Mouse (Mus musculus): ENCODE results near the gene Usp40. TPM values are rescaled to one million over a fixed set of nuclear protein-coding genes. Genes with fewer than 3 reads are reported as not detected.
"Not testable (repeated sequence)": the region's sequence is repeated elsewhere in the genome, so short reads cannot be mapped to it uniquely, and the experiment has no call there.

The Usp40 gene
- polyA plus RNA-seq (2012; rRNA removed) = 4.0 and 4.9 TPM in 2 replicates
- polyA plus RNA-seq (2014; fragmentation: Nextera tagmentation; extraction: Ambion mirVana) = 4.5 and 5.3 TPM in 2 replicates

DNA sequence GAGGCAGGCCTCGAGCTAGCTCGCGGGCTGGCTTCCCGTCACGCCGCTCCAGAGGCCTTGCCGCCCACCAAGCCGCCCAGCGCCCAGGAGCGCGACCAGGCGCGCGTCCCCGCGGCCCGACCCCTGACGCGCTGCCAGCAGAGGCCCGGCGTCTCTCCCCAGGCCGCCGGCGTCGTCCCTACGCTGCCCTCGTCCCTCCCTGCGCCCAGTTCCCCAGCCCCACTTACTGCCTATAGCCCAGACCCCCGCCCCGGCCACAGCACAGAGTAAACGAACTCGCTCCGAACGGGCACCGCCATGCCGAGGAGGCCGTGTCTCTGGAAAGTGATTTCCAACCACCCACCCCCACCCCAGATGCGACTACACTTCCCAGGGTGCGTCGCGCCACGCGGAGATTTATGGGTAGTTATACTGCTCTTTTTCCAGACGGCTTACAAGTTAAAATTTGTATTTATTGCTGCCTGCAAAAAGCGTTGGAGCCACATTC lies at the start of gene Usp40:
Gene Usp40 (minus strand): TSS at position 341 of the 487 bp plus-strand sequence.
- Histone ChIP-seq H3K9me3 (ENCODE audit: control insufficient read depth, low read length) (no peaks in the 10 kb centered on the region), H3K4me2 (ENCODE audit: low read depth) (peak within 1 kb of the TSS; percentile 72), H3K36me3 (replicated peaks; ENCODE audit: control insufficient read depth, insufficient read depth, low read depth) (no peaks in the 10 kb centered on the region), H3K4me3 (ENCODE audit: insufficient read depth in 1 of 2, low read depth in 2 of 2, low read length in 2 of 2) (peak within 1 kb of the TSS; percentile 81), H3K27ac (no peak within 1 kb of the TSS; the same call in 1 of the 2 replicates), H3K27me3 (ENCODE audit: control insufficient read depth, insufficient read depth, low read length) (no peaks in the 10 kb centered on the region), H3K9ac (replicated peaks) (peak within 1 kb of the TSS; percentile 85), H3K4me1 (replicated peaks; ENCODE audit: control insufficient read depth in 2 of 2, insufficient read depth in 2 of 2, low read length in 1 of 2) (peaks cover 0 to 4% of the 10 kb centered on the region in 2 experiments; a peak in 2 of 4 replicates)
- DNase-seq (ENCODE audit: low read depth in 3 of 3, low spot score in 3 of 3) (peak; percentile 41 to 53 (median 45)), ATAC-seq (ENCODE audit: insufficient read depth) (peak; percentile 83)
- no peak for TF ChIP-seq EP300 (IDR thresholded peaks at IDR 0.05; ENCODE audit: low read depth)
- no peak for TF ChIP-seq CTCF (IDR thresholded peaks at IDR 0.05; ENCODE audit: low read depth)
- under 1% methylated on average over 45 of the region's 45 CpGs for WGBS (ENCODE audit: insufficient replicate concordance)

DNA sequence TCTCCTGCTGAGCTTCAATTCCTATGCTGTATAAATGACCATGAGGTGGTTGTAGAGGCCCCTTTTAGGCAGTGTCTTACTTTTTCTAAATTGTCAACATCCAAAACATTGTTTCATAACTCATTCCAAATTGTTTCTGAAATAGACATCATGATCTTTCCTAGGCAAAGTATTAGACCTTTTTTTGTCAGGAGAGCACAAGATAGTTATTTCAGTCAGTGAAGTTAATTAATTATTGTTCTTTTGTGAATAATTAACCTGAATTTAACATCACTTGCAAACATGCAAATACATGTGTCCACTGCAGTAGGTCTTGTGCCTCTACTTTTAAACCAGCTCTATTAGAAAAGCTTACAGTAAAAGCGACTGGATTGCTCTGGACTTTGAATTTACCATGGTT lies 46.7 kb upstream of the Usp40 start, which contains the start of gene Ugt1a10:
Gene Ugt1a10 (plus strand): TSS at position 301 of the 400 bp plus-strand sequence.
- H3K27ac ChIP-seq = no peak within 1 kb of the TSS
- no peaks in the 10 kb centered on the region for H3K27me3 ChIP-seq (ENCODE audit: control insufficient read depth, insufficient read depth, low read length)
- H3K36me3 ChIP-seq (replicated peaks; ENCODE audit: control insufficient read depth, insufficient read depth, low read depth) = no peaks in the 10 kb centered on the region
- ATAC-seq (ENCODE audit: insufficient read depth) (no peak), DNase-seq (ENCODE audit: low read depth in 3 of 3, low spot score in 3 of 3) (no peak)
- no peak within 1 kb of the TSS for H3K9ac ChIP-seq (replicated peaks)
- no peaks in the 10 kb centered on the region for H3K9me3 ChIP-seq (ENCODE audit: control insufficient read depth, low read length)
- TF ChIP-seq EP300 (IDR thresholded peaks at IDR 0.05; ENCODE audit: low read depth) = no peak
- TF ChIP-seq CTCF (IDR thresholded peaks at IDR 0.05; ENCODE audit: low read depth) = no peak
- no peaks in the 10 kb centered on the region for H3K4me1 ChIP-seq (replicated peaks; ENCODE audit: control insufficient read depth in 2 of 2, insufficient read depth in 2 of 2, low read length in 1 of 2)
- H3K4me2 ChIP-seq (ENCODE audit: low read depth) = no peak within 1 kb of the TSS
- WGBS (ENCODE audit: insufficient replicate concordance) = 50% methylated on average over 1 of the region's 1 CpGs
- H3K4me3 ChIP-seq (ENCODE audit: insufficient read depth in 1 of 2, low read depth in 2 of 2, low read length in 2 of 2) = no peak within 1 kb of the TSS

DNA sequence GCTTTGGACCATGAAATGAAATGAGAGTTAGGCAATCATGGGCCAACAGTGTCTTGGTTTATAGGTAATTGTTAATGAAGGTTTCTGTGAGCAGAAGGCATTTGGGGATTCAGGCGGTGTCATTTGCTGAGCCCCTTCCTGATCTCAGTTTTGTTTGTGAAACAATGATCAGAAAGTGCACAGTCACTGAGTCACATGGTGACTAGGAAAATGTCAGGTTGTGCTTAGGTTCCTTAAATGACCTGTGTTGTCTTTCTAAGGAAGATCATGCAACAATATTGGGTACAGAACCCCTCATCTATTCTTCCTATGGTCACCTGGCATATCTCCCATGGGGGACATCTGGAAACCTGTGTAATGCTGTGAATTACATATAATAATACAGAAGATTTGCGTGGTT lies 39.1 kb upstream of the Usp40 start:
- not testable (repeated sequence) for H3K9ac ChIP-seq (replicated peaks); H3K36me3 ChIP-seq (replicated peaks; ENCODE audit: control insufficient read depth, insufficient read depth, low read depth); H3K27ac ChIP-seq; H3K4me1 ChIP-seq (replicated peaks; ENCODE audit: control insufficient read depth in 2 of 2, insufficient read depth in 2 of 2, low read length in 1 of 2); H3K4me3 ChIP-seq (ENCODE audit: insufficient read depth in 1 of 2, low read depth in 2 of 2, low read length in 2 of 2); DNase-seq (ENCODE audit: low read depth in 3 of 3, low spot score in 3 of 3); H3K9me3 ChIP-seq (ENCODE audit: control insufficient read depth, low read length); ATAC-seq (ENCODE audit: insufficient read depth); H3K4me2 ChIP-seq (ENCODE audit: low read depth); H3K27me3 ChIP-seq (ENCODE audit: control insufficient read depth, insufficient read depth, low read length)
- whole genome bisulfite sequencing (ENCODE audit: insufficient replicate concordance) = 46% methylated on average over 2 of the region's 2 CpGs

DNA sequence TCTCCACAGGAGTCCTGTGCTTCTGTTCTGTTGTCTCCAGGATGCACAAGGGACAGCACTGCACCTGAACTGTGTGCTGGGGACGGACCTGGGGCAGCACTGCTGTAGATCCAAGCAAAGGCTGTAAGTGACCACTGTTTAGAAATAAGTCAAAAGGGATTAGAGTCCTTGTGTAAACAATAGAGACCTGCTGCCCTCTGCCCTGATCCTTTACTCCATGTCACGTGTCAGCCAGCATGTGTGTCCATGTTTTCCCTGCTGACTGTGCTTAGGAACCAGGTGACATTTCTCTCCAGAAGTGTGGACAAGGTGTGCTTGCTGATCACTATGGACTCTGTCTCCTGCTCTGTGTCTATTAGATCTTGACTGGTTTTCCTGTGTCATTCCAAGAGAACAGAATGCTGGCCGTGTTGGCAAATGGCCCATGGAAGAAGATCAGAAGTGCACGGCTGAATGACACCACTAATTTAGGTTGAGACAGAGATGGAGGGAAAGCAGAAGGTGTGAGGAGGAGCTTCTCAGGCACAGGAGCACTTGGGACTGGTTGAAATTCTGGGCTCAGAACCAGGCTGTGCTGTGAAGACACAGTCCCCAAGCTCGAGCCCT lies 36.6 kb upstream of the Usp40 start:
- H3K4me1 ChIP-seq (replicated peaks; ENCODE audit: control insufficient read depth in 2 of 2, insufficient read depth in 2 of 2, low read length in 1 of 2); H3K9me3 ChIP-seq (ENCODE audit: control insufficient read depth, low read length); H3K4me3 ChIP-seq (ENCODE audit: insufficient read depth in 1 of 2, low read depth in 2 of 2, low read length in 2 of 2); H3K27ac ChIP-seq; H3K27me3 ChIP-seq (ENCODE audit: control insufficient read depth, insufficient read depth, low read length); H3K9ac ChIP-seq (replicated peaks); H3K4me2 ChIP-seq (ENCODE audit: low read depth); H3K36me3 ChIP-seq (replicated peaks; ENCODE audit: control insufficient read depth, insufficient read depth, low read depth): not testable (repeated sequence)
- ATAC-seq (ENCODE audit: insufficient read depth) (peak; percentile 48; the same call in 1 of the 2 replicates), DNase-seq (ENCODE audit: low read depth in 3 of 3, low spot score in 3 of 3) (peak in 2 of 3 experiments; percentile 12 to 16)
- WGBS (ENCODE audit: insufficient replicate concordance) = 50% methylated on average over 3 of the region's 5 CpGs

- 25% methylated on average over 1 of the region's 2 CpGs for WGBS (ENCODE audit: insufficient replicate concordance)
- H3K4me3 ChIP-seq (ENCODE audit: insufficient read depth in 1 of 2, low read depth in 2 of 2, low read length in 2 of 2); H3K27ac ChIP-seq; H3K4me1 ChIP-seq (replicated peaks; ENCODE audit: control insufficient read depth in 2 of 2, insufficient read depth in 2 of 2, low read length in 1 of 2); H3K27me3 ChIP-seq (ENCODE audit: control insufficient read depth, insufficient read depth, low read length); ATAC-seq (ENCODE audit: insufficient read depth); DNase-seq (ENCODE audit: low read depth in 3 of 3, low spot score in 3 of 3); H3K36me3 ChIP-seq (replicated peaks; ENCODE audit: control insufficient read depth, insufficient read depth, low read depth); H3K9me3 ChIP-seq (ENCODE audit: control insufficient read depth, low read length); H3K9ac ChIP-seq (replicated peaks); H3K4me2 ChIP-seq (ENCODE audit: low read depth): not testable (repeated sequence)
These were observed 34.7 kb upstream of the Usp40 start for GRCm38 (mm10) chr1:88043044-88043443.

- H3K4me3 ChIP-seq (ENCODE audit: insufficient read depth in 1 of 2, low read depth in 2 of 2, low read length in 2 of 2); H3K9ac ChIP-seq (replicated peaks): not testable (repeated sequence)
These were observed 16.9 kb upstream of the Usp40 start for GRCm38 (mm10) chr1:88025244-88025643.

More at GRCm38 (mm10) chr1:88025244-88025643, 16.9 kb upstream of the Usp40 start:
- H3K27ac ChIP-seq; H3K27me3 ChIP-seq (ENCODE audit: control insufficient read depth, insufficient read depth, low read length); ATAC-seq (ENCODE audit: insufficient read depth); H3K9me3 ChIP-seq (ENCODE audit: control insufficient read depth, low read length); H3K36me3 ChIP-seq (replicated peaks; ENCODE audit: control insufficient read depth, insufficient read depth, low read depth); H3K4me1 ChIP-seq (replicated peaks; ENCODE audit: control insufficient read depth in 2 of 2, insufficient read depth in 2 of 2, low read length in 1 of 2); DNase-seq (ENCODE audit: low read depth in 3 of 3, low spot score in 3 of 3); H3K4me2 ChIP-seq (ENCODE audit: low read depth): not testable (repeated sequence)
- WGBS (ENCODE audit: insufficient replicate concordance) = 54% methylated on average over 3 of the region's 3 CpGs

Measured in liver, embryonic 14.5 days (tissue).